ENCODE assay signal across 8 mouse cellular contexts in the genomic region with DNA sequence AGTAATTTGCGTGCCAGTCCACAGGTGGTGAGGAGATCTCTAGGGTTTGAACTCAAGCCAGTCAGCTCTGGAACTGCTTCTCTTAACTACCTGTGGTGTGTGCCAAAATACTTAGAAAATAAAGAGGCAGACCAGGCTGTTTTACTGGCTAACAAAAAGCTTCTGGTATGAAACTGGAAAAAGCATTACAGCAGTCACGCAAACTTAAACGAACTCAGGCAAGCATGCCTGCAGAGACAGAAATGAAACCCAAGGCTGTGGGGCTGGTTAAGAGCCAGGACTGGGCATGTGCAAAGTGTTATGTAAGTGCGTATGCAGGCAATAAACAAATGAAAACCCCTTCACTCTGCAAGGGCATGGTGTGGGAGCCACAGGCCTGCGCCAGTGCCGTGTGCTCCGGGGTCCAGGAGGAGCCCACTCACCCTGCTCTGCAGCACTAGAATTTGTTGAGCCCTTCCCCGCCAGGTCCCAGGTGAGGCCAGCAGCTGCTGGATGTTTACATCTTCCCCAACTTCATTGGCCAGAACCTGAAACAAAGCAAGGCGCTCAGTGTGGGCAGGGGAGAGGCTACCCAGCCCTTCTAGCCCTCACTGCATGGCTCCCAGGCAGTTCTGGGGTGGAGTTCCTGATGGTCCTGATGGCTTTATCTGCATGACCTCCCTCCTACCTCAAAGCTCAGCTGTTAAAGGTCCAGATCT. TPM values are rescaled to one million over a fixed set of nuclear protein-coding genes. Genes with fewer than 3 reads are reported as not detected.
A peak's percentile ranks its signal among the peaks of the same experiment; 100 is the strongest.
DNase-seq lines count a peak whose midpoint lies in the region.

No protein-coding gene starts in this region.

- peak; percentile 43 to 83 for DNase-seq in adrenal gland, adult (ENCODE audit: inconsistent age in 2 of 2, low spot score in 1 of 2)
- no peak for DNase-seq in adrenal gland, adult 18-20 months (ENCODE audit: low spot score in 2 of 2)
- DNase-seq in layer of hippocampus, adult 11-12 months (ENCODE audit: low spot score), result peak; percentile 59
- no peak for DNase-seq in layer of hippocampus, postnatal 36 days
- DNase-seq in cerebellum, postnatal 25 days, result peak; percentile 48 to 50
- peak; percentile 22 to 53 for DNase-seq in lung, postnatal 4 days
- no peak for DNase-seq in embryo, embryonic 10 days (ENCODE audit: low spot score)
- no peak for DNase-seq in frontal cortex, postnatal 36 days (ENCODE audit: low spot score in 2 of 2)

RNA-seq across cellular contexts. Expression of gene Ccdc13, which starts 20.0 kb away (rescaled TPM):
- under 1 TPM; 0.70 to 0.93 TPM for total RNA-seq in adrenal gland, adult 18-20 months (2021)
- 1 to 10 TPM; 7.5 to 9.7 TPM for total RNA-seq in layer of hippocampus, postnatal 36 days (2021)

RNA-seq across cellular contexts. Expression of gene Hhatl, which starts 26.9 kb away (rescaled TPM):
- not detected for total RNA-seq in adrenal gland, adult 18-20 months (2021)
- 10 to 100 TPM; 14.6 to 15.9 TPM for total RNA-seq in layer of hippocampus, postnatal 36 days (2021)

RNA-seq across cellular contexts. Expression of gene Higd1a, which starts 38.9 kb away (rescaled TPM):
- total RNA-seq in adrenal gland, adult 18-20 months (2021), result 100 to 1,000 TPM in 1 of 2 experiments, 10 to 100 TPM in 1; 89.4 to 116 TPM
- 10 to 100 TPM; 90.4 to 93.2 TPM for total RNA-seq in layer of hippocampus, postnatal 36 days (2021)

RNA-seq across cellular contexts. Expression of gene Klhl40, which starts 41.8 kb away (rescaled TPM):
- total RNA-seq in adrenal gland, adult 18-20 months (2021), result under 1 TPM in 1 of 2 experiments, not detected in 1; 0.32 TPM
- total RNA-seq in layer of hippocampus, postnatal 36 days (2021), result 1 to 10 TPM; 2.8 to 3.5 TPM

Comparison
In these comparisons a context has a peak if more than half of its experiments do, and no peak if none do; other contexts are left out.
1. DNase-seq: peak in adrenal gland, adult (2 of 2), layer of hippocampus, adult 11-12 months (single experiment), cerebellum, postnatal 25 days (2 of 2) and lung, postnatal 4 days (2 of 2); none in adrenal gland, adult 18-20 months (0 of 2), layer of hippocampus, postnatal 36 days (0 of 2), embryo, embryonic 10 days (single experiment) and frontal cortex, postnatal 36 days (0 of 2).
2. RNA of gene Ccdc13, which starts 20.0 kb away (total RNA-seq): 7.5 to 9.7 TPM in layer of hippocampus, postnatal 36 days; 0.70 to 0.93 TPM in adrenal gland, adult 18-20 months; every median in the first group is over 4 times any median in the second.
3. RNA of gene Hhatl, which starts 26.9 kb away (total RNA-seq): 14.6 to 15.9 TPM in layer of hippocampus, postnatal 36 days; not detected in adrenal gland, adult 18-20 months; every median in the first group is over 10 times any median in the second.